Mouse (Mus musculus): ENCODE measurements around the gene Cpa5.

Gene Cpa5

DNA sequence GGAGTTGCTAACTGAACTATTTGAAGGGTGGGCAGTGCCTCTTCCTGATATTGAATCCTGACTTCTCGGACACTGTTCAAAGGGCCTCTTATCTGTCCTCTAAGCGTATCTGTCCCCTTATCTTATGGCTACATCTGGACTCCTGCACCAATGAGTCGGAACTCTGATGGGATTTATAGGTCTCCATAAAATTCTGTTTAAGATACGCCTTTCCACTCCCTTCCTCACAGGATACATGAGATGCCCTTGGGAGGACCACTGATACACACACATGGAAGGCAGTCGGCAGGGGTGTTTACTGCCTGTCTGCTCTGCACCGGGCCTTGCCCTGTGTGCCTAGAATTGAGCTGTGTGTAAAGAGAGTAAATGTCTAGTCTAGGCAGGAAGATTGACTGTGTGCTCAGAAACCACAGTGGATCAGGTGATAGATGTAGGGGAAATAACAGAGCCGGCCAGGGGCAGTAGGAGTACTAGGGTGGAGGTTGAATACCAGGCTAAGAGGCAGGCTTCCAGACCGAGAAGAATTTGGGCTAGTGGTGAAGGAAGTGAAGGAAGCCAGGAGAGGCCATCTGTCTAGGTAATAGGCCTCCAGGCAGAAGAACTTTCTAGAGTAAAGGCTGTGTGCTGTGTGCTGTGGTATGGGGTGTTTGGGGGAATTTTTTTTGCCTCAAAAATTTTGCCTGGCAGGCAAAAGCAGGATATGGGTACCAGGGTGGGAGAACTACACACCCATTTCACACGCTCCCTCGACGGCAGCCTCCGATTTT, 33.1 kb downstream of the Cpa5 start:
- intact Hi-C loops (cut with DNase I) = no loop called here

- intact Hi-C loops (cut with DNase I) = no loop called here
These were observed 33.7 kb downstream of the Cpa5 start for GRCm38 (mm10) chr6:30644462-30644861.

- intact Hi-C loops (cut with DNase I) = no loop called here
These were observed 34.6 kb downstream of the Cpa5 start for GRCm38 (mm10) chr6:30645379-30645778.

- intact Hi-C loops (cut with DNase I) = no loop called here
These were observed 39.0 kb downstream of the Cpa5 start for GRCm38 (mm10) chr6:30649651-30650296.

DNA sequence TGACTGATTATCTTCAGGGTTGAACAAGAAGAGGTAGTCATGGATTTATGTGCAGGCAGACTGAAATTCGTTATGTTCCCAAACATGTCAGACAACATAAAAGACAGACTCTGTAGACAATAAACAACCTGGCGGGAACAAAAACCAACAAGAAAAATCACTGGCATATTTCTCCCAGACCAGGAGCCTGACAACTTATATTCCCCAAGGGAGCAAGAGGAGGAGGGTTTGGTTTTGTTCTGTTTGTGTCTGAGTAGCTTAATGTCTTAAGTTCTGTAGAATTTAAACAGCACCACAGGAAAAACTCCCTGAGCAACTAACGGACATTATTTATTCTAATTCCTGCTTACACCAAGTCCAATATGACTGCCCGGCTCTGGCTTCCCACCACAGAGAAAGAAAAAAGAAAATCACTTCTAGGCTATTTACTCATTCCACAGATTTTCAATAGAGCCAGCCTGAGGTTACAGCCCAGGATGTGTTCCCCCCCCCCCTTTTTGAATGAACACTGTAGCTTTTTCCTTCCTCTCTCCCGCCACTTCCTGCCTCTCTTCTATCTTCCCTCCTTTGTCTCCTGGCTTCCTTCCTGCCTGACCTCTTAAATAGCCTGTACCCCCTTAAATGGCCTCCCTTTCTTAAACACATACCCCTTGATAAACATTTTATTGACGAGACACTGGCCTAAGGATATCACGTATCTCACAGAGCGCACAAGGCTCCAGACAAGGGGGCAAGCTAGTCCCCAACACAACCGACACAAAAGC, 41.8 kb downstream of the Cpa5 start:
- intact Hi-C loops (cut with DNase I) = no loop called here

GRCm38 (mm10) chr6:30653518-30653917, 42.7 kb downstream of the Cpa5 start:
- intact Hi-C loops (cut with DNase I) = no loop called here

GRCm38 (mm10) chr6:30654402-30654859, 43.6 kb downstream of the Cpa5 start:
- intact Hi-C loops (cut with DNase I) = no loop called here

DNA sequence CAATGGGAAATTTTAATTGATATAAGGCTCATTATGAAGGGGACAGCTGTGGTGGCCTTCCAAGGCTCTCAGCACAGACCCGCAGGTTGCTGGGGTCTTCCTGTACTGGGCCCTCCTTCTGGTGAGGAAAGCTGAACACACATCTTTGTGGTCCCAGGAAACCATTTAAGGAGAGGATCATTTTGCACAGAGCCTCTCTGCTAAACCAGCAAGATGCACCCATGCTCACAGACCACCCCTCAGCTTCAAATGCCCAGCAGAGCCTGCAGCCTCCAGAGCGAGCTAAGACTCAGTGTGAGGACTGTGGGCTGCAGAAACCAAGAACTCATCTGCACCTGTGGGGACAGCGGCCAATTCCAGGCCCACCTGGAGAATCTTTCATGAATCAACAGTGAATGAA, 44.1 kb downstream of the Cpa5 start:
- intact Hi-C loops (cut with DNase I) = no loop called here

- intact Hi-C loops (cut with DNase I) = no loop called here
These were observed 46.5 kb downstream of the Cpa5 start for GRCm38 (mm10) chr6:30657279-30657678.

GRCm38 (mm10) chr6:30658619-30659018, 47.8 kb downstream of the Cpa5 start:
- intact Hi-C loops (cut with DNase I) = no loop called here

- intact Hi-C loops (cut with DNase I) = no loop called here
These were observed 54.0 kb downstream of the Cpa5 start for GRCm38 (mm10) chr6:30664776-30665175.

DNA sequence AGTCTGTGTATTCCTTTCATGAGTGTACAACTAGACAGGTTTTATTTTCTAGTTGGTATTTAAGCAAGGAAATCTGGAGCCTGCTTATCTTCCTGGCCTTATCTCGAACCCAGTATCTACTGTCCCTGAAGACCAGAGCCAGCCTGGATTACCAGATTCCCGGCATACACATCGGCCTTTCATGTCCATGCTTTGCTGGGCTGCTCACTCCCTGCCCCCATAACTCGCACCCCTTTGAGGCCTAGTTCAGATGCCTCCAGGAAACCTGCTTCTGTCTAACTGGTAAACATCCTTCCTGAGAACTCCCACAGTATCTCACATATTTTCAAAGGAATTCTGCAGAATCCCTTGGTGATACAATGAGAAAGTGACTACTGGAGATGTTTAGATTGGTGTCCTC, 54.5 kb downstream of the Cpa5 start:
- intact Hi-C loops (cut with DNase I) = no loop called here

- intact Hi-C loops (cut with DNase I) = no loop called here
These were observed 55.2 kb downstream of the Cpa5 start for GRCm38 (mm10) chr6:30666043-30666442.

DNA sequence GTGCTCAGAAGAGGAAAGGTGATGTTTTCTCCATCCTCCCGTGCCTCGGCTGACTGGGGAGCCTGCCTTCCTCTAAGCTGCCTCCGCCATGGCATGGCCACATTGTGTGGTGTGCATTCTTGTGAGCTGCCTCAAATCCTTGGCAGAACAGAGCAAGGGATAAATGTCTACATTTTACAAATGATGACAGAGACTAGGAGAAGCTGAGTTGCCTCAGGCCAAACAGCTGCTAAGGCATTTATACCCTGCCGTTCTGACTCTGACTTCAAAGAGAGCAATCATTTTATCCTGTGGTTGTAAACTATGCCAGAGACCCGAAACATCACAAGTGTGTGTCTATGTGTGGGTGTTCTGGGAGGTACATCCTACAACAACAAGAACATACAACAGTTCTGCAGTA, 56.8 kb downstream of the Cpa5 start:
- intact Hi-C loops (cut with DNase I) = no loop called here

- intact Hi-C loops (cut with DNase I) = no loop called here
These were observed 60.9 kb downstream of the Cpa5 start for GRCm38 (mm10) chr6:30671696-30672095.

DNA sequence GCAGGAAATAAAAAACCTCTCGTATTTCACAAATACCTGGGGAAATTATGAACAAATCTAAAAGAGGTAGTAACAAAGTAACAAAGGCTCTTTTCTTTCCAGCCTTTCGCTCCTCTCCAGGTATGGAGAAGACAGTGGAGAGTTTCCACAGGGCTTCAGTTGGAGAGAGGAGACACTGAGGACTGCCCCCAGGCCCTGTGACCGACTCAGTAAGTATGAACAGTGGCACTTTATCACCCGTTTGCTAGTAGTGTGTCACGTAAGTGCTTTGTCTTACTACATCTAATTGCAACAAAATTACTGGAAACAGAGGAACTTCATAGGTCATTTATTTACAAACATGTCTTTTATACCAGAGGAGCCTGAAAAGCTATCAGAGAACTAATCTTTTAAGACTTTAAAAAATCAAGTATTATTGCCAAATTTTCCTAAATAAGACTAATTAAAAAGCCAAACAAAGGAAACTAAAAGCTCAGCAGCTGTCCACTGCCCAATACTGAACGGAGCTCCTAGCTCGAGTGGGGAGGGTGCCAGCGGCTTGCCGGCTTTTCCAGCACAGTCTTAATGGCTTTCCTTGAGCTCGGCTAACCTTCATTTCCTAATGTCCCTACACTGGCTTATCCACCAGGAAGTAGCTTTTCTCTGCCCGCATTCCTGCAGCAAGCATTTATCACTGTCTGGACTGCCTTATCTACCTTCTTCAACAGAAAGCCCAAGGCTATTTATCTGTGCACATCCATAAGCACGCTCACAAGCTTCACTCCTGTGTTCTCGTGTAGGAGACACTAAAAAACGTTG, 63.2 kb downstream of the Cpa5 start:
- intact Hi-C loops (cut with DNase I) = no loop called here

DNA sequence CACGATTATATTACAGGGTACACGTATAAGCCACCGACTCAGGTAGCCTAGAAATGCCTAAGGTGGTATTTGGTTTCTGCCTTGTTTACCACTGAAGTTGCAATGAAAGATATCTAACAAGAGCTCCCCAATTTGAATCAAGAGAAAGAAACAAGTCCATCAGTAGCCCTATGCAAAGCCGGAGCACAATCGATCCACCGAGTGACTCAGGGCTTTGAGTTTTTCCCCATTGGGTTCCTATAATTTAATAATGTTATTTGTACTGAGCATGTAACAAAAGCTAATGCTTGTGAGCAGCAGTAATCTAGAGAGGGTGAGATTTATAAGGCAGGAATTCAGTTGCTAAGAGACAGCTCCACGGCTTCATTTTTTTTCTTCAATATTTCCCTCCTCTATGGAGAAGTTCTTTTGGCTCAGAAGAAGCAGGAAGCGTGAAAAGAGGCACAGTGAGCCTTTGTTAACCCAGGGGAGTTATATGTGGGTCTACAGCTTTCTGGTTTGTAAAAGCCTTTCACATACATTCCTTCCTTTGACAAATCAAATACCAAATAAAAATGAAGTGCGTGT, 64.0 kb downstream of the Cpa5 start:
- intact Hi-C loops (cut with DNase I) = no loop called here

GRCm38 (mm10) chr6:30675281-30675771, 64.5 kb downstream of the Cpa5 start:
- intact Hi-C loops (cut with DNase I) = no loop called here

DNA sequence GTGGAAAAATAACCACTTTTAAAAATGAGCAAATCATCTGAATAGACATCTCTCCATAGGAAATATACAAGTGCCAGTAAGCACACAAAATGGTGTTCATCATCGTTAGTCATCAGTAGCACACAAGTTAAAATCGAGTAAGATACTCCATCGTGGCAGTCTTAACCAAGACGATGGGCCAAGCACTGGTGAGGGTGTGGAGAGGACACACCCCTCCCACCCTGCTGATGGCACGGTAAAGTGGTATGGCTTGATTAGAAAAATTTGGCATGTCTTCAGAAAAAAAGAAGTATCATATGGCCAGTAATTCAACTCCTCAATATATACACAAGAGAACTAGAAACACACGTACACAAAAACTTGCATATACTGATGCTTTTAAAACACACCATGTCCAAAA, 65.7 kb downstream of the Cpa5 start:
- intact Hi-C loops (cut with DNase I) = no loop called here

DNA sequence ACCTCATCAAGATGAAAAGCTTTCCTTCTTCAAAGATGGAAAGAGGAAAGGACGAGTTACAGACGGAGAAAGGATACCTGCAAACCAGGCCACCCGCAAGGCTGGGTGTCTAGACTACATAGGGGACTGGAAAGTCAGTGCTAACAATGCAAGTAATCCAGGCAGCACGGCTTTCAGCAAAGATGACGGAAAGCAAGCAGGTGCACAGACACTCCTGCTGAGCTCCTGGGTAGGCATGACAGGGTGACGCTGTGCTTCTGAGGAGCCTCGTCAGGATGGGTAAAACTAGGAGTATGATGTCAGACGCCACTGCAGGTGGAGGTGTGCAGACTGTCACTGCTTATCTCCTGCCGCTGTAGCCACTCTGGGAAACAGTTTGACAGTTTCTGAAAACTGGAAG, 66.8 kb downstream of the Cpa5 start:
- intact Hi-C loops (cut with DNase I) = no loop called here

GRCm38 (mm10) chr6:30678482-30678881, 67.7 kb downstream of the Cpa5 start:
- intact Hi-C loops (cut with DNase I) = no loop called here

Measured in adrenal gland (tissue).